Mouse (Mus musculus): ENCODE data around the gene Dennd6a. TPM values are rescaled to one million over a fixed set of nuclear protein-coding genes. Genes with fewer than 3 reads are reported as not detected.

Dennd6a gene
- total RNA-seq, 2 experiments from 2014 or later, result 26.1 to 26.2 TPM

DNA sequence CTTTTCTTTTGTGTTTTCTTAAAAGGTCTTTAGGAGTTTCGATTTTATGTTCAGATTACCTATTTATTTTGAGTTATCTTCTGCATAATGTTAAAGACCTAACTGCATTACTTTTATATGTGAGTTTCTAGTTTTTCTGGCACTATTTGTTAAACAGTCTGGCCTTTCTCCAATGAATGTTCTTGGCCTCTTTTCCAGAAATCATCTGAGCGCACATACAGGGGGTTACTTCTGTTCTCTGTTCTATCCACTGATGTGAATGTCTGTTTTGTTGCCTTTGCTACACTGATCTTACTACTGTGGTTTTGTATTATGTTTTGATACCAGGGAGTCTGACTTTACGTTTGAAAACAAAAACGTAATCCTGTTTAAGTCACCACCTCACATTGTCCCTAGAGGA is 3.8 kb upstream of the Dennd6a start:
- intact Hi-C loops (cut with DNase I), result no loop called here
- peak in 1 of 2 experiments; percentile 3 for DNase-seq

DNA sequence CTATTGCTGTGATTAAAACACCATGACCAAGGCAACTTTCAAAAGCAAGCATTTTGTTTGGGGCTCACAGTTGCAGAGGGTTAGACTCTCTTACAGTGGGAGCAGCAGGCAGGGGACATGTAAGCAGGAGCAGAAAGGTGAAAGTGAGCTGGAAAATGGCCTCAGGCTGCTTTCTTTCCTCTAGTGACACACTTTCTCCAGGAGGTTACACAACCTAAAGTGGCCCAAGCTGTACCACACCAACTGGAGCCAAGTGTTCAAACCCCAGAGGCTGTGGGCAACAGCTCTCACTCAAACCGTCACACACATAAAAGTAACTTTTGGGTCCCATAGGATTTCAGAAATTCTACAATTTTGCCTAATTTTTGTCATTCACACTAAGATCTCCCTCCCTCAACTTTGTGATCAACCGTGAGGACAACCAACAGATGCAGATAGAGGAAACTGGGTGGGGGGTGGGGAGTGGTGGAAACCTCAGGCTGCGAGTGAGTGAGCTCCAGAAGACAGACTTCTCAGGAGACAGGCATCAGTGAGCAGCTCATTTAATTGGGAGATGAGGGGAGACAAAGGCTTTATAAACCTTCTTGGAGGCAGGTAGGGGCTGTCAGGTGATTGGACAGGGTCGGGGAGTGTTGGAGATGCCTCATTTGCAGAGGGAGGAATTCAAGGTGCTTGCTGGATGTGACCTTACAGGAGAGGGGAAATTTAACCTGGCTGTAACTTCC is 1.5 kb upstream of the Dennd6a start:
- DNase-seq, result no peak
- intact Hi-C loops (cut with DNase I), result no loop called here

DNA sequence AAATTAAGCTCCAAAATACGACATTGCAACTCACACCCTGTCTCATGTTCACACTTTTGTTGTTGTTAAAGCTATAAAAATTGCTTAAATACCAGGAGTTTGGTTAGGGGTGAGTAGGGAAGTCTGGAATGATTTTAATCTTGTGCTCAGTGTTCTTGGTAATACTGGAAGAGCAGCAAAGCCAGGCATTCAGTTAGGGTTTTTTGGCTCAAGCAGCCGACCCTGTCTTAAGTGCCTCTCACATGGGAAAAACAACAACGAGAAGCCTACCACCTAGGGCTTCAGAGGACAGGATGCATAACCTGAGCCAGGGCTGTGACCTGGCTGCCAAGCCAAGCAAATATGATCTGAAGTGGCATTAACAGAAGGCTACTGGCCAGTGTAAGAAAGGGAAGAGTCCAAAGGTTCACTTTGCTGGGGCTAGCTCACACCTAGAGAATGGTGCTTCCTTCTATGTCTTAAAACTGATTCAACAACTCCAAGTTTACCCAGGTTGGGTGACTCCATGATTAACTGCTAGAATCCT is 2.7 kb downstream of the Dennd6a start:
- intact Hi-C loops (cut with DNase I), result no loop called here
- DNase-seq, result no peak

- intact Hi-C loops (cut with DNase I), result loop anchor here (1.0 to 2.0 kb wide), 2 partner anchors 43 to 88 kb away; no protein-coding TSS in a partner anchor
- DNase-seq, result peak in 1 of 2 experiments; percentile 6
Observed at GRCm38 (mm10) chr14:26578791-26579191, 5.1 kb downstream of the Dennd6a start.

- DNase-seq, result peak; percentile 91 to 92
- intact Hi-C loops (cut with DNase I), result loop anchor here (1.0 to 2.0 kb wide), 2 partner anchors 44 to 89 kb away; no protein-coding TSS in a partner anchor
Observed at GRCm38 (mm10) chr14:26579346-26580343, 6.0 kb downstream of the Dennd6a start.

- DNase-seq, result no peak
- intact Hi-C loops (cut with DNase I), result no loop called here
Observed at GRCm38 (mm10) chr14:26583645-26584044, 10.0 kb downstream of the Dennd6a start.

DNA sequence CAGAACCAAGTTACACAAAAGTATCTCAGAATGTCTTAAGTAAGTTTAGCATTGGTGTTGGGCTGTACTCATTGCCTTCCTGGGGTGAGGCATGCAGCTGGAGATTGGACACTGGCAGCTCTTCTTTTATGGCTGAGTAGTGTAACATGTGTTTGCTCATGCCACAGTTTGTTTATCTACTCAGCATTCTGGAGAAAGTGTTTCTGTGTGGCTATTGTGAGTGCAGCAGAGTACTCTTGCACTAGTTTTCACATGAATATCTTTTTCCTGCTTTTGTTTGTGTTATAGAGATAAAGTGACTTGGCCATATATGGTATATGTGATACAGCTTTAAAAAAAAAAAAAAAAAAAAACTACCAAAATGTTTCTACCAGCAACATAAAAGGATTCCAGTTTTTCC is 13.5 kb downstream of the Dennd6a start:
- intact Hi-C loops (cut with DNase I), result no loop called here
- DNase-seq, result no peak

- no peak for DNase-seq
- intact Hi-C loops (cut with DNase I), result no loop called here
Observed at GRCm38 (mm10) chr14:26591353-26591752, 17.7 kb downstream of the Dennd6a start.

- no peak for DNase-seq
- intact Hi-C loops (cut with DNase I), result no loop called here
Observed at GRCm38 (mm10) chr14:26593281-26593895, 19.7 kb downstream of the Dennd6a start.

GRCm38 (mm10) chr14:26595167-26595566 is 21.5 kb downstream of the Dennd6a start:
- intact Hi-C loops (cut with DNase I), result no loop called here
- no peak for DNase-seq

DNA sequence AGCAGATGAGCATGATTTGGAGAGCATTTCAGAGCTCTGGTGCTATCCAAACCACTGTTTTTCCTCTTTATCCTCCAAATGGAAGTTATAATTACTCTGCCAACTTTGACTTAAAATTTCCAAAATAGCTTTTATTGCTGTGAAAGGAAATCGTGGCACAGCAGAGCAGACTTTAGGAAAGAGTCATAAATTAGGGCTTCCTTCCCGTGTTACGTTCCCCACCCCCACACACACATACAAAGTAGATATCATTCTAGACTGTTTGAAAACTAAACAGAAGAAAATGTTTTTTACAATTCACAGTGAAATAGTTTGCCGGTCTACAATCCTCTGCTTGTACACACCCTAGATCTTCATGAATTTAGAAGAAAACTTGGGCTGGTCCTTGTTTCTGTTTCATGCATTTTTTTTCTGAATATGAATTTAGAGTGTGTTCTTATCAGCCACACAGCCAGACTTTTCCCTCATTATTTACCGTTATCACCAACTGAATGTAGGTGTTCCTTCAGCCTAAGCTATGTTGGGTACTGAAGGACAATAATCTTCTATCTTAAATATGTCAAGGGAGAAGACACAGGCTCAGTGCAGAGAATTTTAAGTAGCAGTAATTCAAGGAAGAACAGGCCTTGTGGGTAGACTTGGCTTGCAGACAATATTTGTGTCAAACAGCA is 22.2 kb downstream of the Dennd6a start:
- intact Hi-C loops (cut with DNase I), result no loop called here
- no peak for DNase-seq

DNA sequence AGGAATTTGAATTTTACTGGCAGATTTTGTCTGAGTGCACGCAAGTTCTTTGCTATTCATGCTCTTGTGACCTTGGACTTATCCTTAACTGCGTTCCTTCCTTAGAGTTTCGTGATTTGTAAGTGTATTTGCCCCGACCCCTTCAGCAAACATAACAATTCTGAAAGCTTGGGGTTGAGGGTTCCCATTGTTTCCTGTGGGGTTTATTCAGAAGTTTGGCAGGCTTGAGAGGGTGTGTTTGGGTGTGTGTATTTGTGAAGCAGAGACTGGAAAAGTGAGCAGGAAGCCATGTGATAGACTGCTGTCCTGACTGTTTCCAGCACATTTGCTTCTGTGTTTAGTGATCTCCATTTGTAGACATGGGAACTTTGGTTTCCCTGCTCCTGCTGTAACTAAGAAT is 31.7 kb downstream of the Dennd6a start:
- no peak for DNase-seq
- intact Hi-C loops (cut with DNase I), result loop anchor here (5.0 kb wide), 1 partner anchor 113 kb away; no protein-coding TSS in a partner anchor

GRCm38 (mm10) chr14:26609674-26610073 is 36.0 kb downstream of the Dennd6a start:
- no peak for DNase-seq
- intact Hi-C loops (cut with DNase I), result loop anchor here (5.0 kb wide), 1 partner anchor 117 kb away; no protein-coding TSS in a partner anchor

DNA sequence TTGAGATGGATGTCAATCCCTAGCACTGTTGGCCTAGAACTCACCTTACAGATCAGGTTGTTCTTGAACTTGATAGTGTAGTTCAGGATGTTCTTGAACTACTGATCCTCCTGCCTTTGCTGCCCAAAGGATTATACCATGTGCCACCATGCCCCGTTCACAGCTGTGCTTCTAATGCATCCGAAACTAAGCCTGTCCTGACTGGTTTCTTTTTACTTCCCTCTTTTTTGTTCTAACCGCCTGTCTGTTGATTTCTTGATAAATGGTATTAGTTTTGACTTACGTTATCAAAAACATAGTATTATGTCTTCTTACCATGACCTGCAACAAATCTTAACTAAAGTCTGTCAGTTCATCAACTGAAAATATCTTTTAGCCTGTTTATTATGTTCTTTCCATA is 37.0 kb downstream of the Dennd6a start:
- intact Hi-C loops (cut with DNase I), result no loop called here
- no peak for DNase-seq

GRCm38 (mm10) chr14:26625301-26625700 is 51.6 kb downstream of the Dennd6a start:
- DNase-seq, result no peak
- intact Hi-C loops (cut with DNase I), result no loop called here

- intact Hi-C loops (cut with DNase I), result no loop called here
- DNase-seq, result no peak
Observed at GRCm38 (mm10) chr14:26626605-26627140, 53.0 kb downstream of the Dennd6a start.

GRCm38 (mm10) chr14:26637025-26637850 is 63.6 kb downstream of the Dennd6a start:
- peak; percentile 75 to 82 for DNase-seq
- intact Hi-C loops (cut with DNase I), result loop anchor here (5.0 kb wide), 2 partner anchors 105 to 145 kb away; partner anchors contain the start of gene Slmap

DNA sequence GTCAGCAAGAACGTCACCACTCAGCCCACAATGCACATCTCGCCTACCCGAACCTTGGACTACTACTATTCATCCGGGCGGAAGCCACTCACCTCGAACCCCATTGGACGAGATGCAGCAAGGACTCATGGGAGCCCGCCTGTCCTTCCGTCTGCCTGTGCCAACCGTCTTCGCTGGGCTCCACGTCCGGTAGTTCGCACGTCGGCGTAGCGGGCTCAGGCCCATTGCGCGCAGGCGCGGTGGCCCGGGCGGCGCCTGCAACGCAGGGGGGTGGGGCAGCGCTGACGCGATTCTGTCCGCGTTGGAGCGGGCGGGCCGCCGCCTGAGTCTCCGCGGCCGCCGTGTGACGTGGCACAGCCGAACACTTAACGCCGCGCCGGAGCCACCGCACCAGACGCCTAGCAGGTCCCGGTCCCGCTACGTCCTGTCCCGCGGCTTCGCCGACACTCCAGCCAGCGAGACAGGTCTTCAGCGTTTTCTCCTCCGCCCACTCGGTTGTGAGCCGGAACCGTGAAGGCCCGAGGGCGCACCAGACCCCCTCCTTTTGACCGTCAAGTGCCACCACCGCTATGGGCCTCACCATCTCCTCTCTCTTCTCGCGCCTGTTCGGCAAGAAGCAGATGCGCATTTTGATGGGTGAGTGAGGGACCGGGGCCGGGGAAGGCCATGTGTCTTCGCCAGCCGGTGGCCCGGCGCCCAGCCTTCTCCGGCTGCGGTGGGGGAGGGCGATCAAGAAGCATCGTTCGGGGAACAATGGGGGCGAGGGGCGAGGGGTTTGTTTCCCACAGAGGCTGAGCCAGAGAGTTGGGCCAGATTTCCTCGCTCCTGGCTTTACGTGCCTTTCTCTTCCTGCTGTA is 64.4 kb downstream of the Dennd6a start, which contains the start of gene Arf4:
Gene Arf4 (plus strand): TSS at position 224 of the 857 bp plus-strand sequence.
- DNase-seq, result peak; percentile 98 to 99
- intact Hi-C loops (cut with DNase I), result loop anchor here (2.0 to 5.0 kb wide), 3 partner anchors 31 to 146 kb away; partner anchors contain the start of genes Pde12 and Slmap

Measured in heart, postnatal 10 days (tissue).